Mouse (Mus musculus) adrenal gland, postnatal 25 days (tissue): Measurements from ENCODE around the gene Mcrip2. TPM values are rescaled to one million over a fixed set of nuclear protein-coding genes. Genes with fewer than 3 reads are reported as not detected.

Source experiments
- DNase-seq: peaks from one replicate; pipeline ENCODE4 v3.0.0; 2021; ENCODE audit warnings: mixed read lengths
- microRNA-seq, 2 experiments: library from miRNA; unstranded; fragments of <30 nt; microRNA quantifications; one replicate each; pipeline ENCODE4 v1.2.0; 2021
- total RNA-seq: library from RNA; stranded (reverse); gene quantifications from 2 replicates; pipeline ENCODE4 v1.2.3, GENCODE M21; 2021

Mcrip2 gene
- total RNA-seq, 1 experiment from 2014 or later, result 479 TPM

GRCm38 (mm10) chr17:25817662-25818061 is 50.9 kb downstream of the Mcrip2 start:
- no peak for DNase-seq

Small RNA genes within 50 kb of the gene (microRNA-seq; reads per million reads assigned to microRNA genes)
- gene Mir3082, result 1.7 to 2.5 reads per million in 2 experiments

Other genes starting within 250 kb of the Mcrip2 start
- not detected in 2 replicates for gene Gng13, start 151.6 kb downstream of the Mcrip2 start, total RNA-seq
- 6.3 and 7.8 TPM in 2 replicates for gene Chtf18, start 141.3 kb downstream of the Mcrip2 start, total RNA-seq
- 14.1 and 14.6 TPM in 2 replicates for gene Rpusd1, start 141.1 kb downstream of the Mcrip2 start, total RNA-seq
- gene Mslnl, start 132.7 kb downstream of the Mcrip2 start, total RNA-seq, result not detected in 2 replicates
- 2.2 and 3.7 TPM in 2 replicates for gene Msln, start 114.4 kb downstream of the Mcrip2 start, total RNA-seq
- 31.6 and 31.8 TPM in 2 replicates for gene Narfl, start 95.0 kb downstream of the Mcrip2 start, total RNA-seq
- 22.6 and 43.5 TPM in 2 replicates for gene Haghl, start 83.1 kb downstream of the Mcrip2 start, total RNA-seq
- gene Ccdc78, start 82.2 kb downstream of the Mcrip2 start, total RNA-seq, result not detected in 2 replicates
- gene Fam173a, start 75.9 kb downstream of the Mcrip2 start, total RNA-seq, result 84.7 and 102 TPM in 2 replicates
- gene AC134908.4, start 73.1 kb downstream of the Mcrip2 start, total RNA-seq, result not detected in 2 replicates
- 22.1 and 25.5 TPM in 2 replicates for gene Metrn, start 71.6 kb downstream of the Mcrip2 start, total RNA-seq
- gene Fbxl16, start 59.7 kb downstream of the Mcrip2 start, total RNA-seq, result 35.5 and 40.7 TPM in 2 replicates
- 24.9 and 25.4 TPM in 2 replicates for gene Wdr24, start 45.1 kb downstream of the Mcrip2 start, total RNA-seq
- gene Jmjd8, start 39.9 kb downstream of the Mcrip2 start, total RNA-seq, result 92.9 and 104 TPM in 2 replicates
- 182 and 205 TPM in 2 replicates for gene Stub1, start 35.4 kb downstream of the Mcrip2 start, total RNA-seq
- gene Rhbdl1, start 31.5 kb downstream of the Mcrip2 start, total RNA-seq, result 15.4 and 20.2 TPM in 2 replicates
- 12.8 and 26.6 TPM in 2 replicates for gene Gm20683, start 27.0 kb downstream of the Mcrip2 start, total RNA-seq
- gene Rhot2, start 23.9 kb downstream of the Mcrip2 start, total RNA-seq, result 124 and 130 TPM in 2 replicates
- gene Wdr90, start 7.3 kb downstream of the Mcrip2 start, total RNA-seq, result 26.7 and 28.0 TPM in 2 replicates
- 116 and 144 TPM in 2 replicates for gene Mettl26, start 6.3 kb upstream of the Mcrip2 start, total RNA-seq
- 2.7 and 3.3 TPM in 2 replicates for gene Wfikkn1, start 12.1 kb upstream of the Mcrip2 start, total RNA-seq
- 33.0 and 36.9 TPM in 2 replicates for gene Rab40c, start 51.0 kb upstream of the Mcrip2 start, total RNA-seq
- gene Pigq, start 76.2 kb upstream of the Mcrip2 start, total RNA-seq, result 110 and 113 TPM in 2 replicates
- not detected in 2 replicates for gene Nhlrc4, start 76.2 kb upstream of the Mcrip2 start, total RNA-seq
- gene A930017K11Rik, start 83.8 kb upstream of the Mcrip2 start, total RNA-seq, result not detected in 2 replicates
- gene Capn15, start 117.0 kb upstream of the Mcrip2 start, total RNA-seq, result 22.8 and 24.5 TPM in 2 replicates
- gene Rab11fip3, start 200.8 kb upstream of the Mcrip2 start, total RNA-seq, result 22.7 and 25.2 TPM in 2 replicates
- gene Decr2, start 221.6 kb upstream of the Mcrip2 start, total RNA-seq, result 18.5 and 22.6 TPM in 2 replicates
- gene Nme4, start 226.8 kb upstream of the Mcrip2 start, total RNA-seq, result 2.0 and 4.5 TPM in 2 replicates
- 8.6 and 10.8 TPM in 2 replicates for gene Tmem8, start 244.5 kb upstream of the Mcrip2 start, total RNA-seq